Mouse (Mus musculus) liver, adult (tissue): ENCODE results near the gene S100a10.

ENCODE experiments used
- GATA4 ChIP-seq: IDR thresholded peaks from 2 replicates; pipeline ENCODE4 v1.6.1; 2014; ENCODE audit warnings: mild to moderate bottlenecking, low read length; ENCODE audit not compliant: insufficient replicate concordance

S100a10 gene

GRCm38 (mm10) chr3:93559961-93560360, 5.1 kb downstream of the S100a10 start:
- no peak for TF ChIP-seq GATA4

GRCm38 (mm10) chr3:93562372-93562771, 7.5 kb downstream of the S100a10 start:
- TF ChIP-seq GATA4: no peak

GRCm38 (mm10) chr3:93563216-93563615, 8.3 kb downstream of the S100a10 start:
- no peak for TF ChIP-seq GATA4

GRCm38 (mm10) chr3:93566892-93567291, 12.0 kb downstream of the S100a10 start:
- TF ChIP-seq GATA4: no peak

GRCm38 (mm10) chr3:93567721-93568120, 12.8 kb downstream of the S100a10 start:
- TF ChIP-seq GATA4: no peak

GRCm38 (mm10) chr3:93568428-93569040, 13.7 kb downstream of the S100a10 start:
- TF ChIP-seq GATA4: no peak

GRCm38 (mm10) chr3:93569046-93569445, 14.2 kb downstream of the S100a10 start:
- TF ChIP-seq GATA4: peak; percentile 100

- TF ChIP-seq GATA4: no peak
These were observed 17.3 kb downstream of the S100a10 start for GRCm38 (mm10) chr3:93572058-93572791.

- no peak for TF ChIP-seq GATA4
These were observed 24.6 kb downstream of the S100a10 start for GRCm38 (mm10) chr3:93579317-93580038.

- no peak for TF ChIP-seq GATA4
These were observed 25.1 kb downstream of the S100a10 start for GRCm38 (mm10) chr3:93580039-93580403.

- no peak for TF ChIP-seq GATA4
These were observed 26.1 kb downstream of the S100a10 start for GRCm38 (mm10) chr3:93580946-93581345.

GRCm38 (mm10) chr3:93581687-93582086, 26.8 kb downstream of the S100a10 start:
- TF ChIP-seq GATA4: no peak

GRCm38 (mm10) chr3:93583056-93583455, 28.2 kb downstream of the S100a10 start:
- no peak for TF ChIP-seq GATA4

GRCm38 (mm10) chr3:93589629-93590028, 34.7 kb downstream of the S100a10 start:
- TF ChIP-seq GATA4: peak; percentile 66; the same call in 1 of the 2 replicates

- TF ChIP-seq GATA4: no peak
These were observed 35.4 kb downstream of the S100a10 start for GRCm38 (mm10) chr3:93590256-93590655.

- no peak for TF ChIP-seq GATA4
These were observed 37.2 kb downstream of the S100a10 start for GRCm38 (mm10) chr3:93592100-93592499.
